21 mouse cellular contexts compared by ENCODE assay signal in the genomic region with DNA sequence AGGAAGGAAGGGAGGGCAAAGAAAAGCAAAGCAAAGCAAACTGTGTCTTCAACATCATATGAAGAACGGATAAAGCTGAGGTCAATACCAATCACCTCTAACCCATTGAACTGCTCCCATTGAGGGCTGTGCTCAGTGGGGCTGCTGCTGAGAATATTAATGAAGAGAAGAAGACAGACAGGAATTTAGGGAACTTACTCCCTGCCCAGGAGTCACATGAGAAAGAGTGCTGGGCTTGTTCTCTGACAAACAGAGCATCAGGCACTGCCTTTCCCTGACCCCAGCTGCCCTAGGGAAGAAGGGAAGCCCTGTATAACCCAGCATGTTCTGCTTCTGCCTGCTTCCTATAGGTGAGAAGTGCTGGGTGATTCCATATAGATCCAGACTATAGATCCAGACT.
DNase-seq lines count a peak whose midpoint lies in the region; ATAC-seq lines count a peak whose summit lies in the region.
"Had no signal": no experiment of that assay in that cellular context is flagged by ENCODE, and none has a peak within 500 bp of the region (broad histone marks: within the 10 kb centered on the region; RNA-seq: fewer than 3 reads in every experiment).

No protein-coding gene starts in this region.

- DNase-seq in frontal cortex, postnatal 14 days (ENCODE audit: low spot score in 2 of 2): no peak
- no peak for DNase-seq in limb, embryonic 10.5 days (ENCODE audit: low spot score)
- peak; percentile 69 for DNase-seq in brain, adult 2 months (ENCODE audit: low read depth, low spot score)
- DNase-seq: adrenal gland, adult 8-10 months; adrenal gland, postnatal 36 days; cerebellum, adult 11 months; cerebellum, adult 9-10 months; cerebellum, postnatal 36 days; gastrocnemius, postnatal 10 days; heart, adult 2 months; heart, postnatal 14 days had no signal

- no peak overlapping the region for H3K4me3 ChIP-seq in limb, embryonic 12.5 days (replicated peaks)
- H3K4me3 ChIP-seq in limb, embryonic 10.5 days: no peak overlapping the region
- H3K4me3 ChIP-seq: embryonic facial prominence, embryonic 13.5 days; heart, adult 2 months; heart, embryonic 15.5 days; hindbrain, embryonic 15.5 days had no signal

- no peak overlapping the region for H3K4me2 ChIP-seq in limb, embryonic 12.5 days
- H3K4me2 ChIP-seq: embryonic facial prominence, embryonic 13.5 days; heart, embryonic 11.5 days; heart, embryonic 15.5 days; hindbrain, embryonic 15.5 days had no signal

- ATAC-seq in frontal cortex, adult (ENCODE audit: low TSS enrichment): 0 out of 2 replicates have a peak, but pooled peaks have one; percentile 20
- no peak for ATAC-seq in limb, embryonic 12.5 days (ENCODE audit: insufficient number of reproducible peaks, insufficient read depth, low FRiP score, low TSS enrichment, low read depth)
- peak; percentile 15; the same call in 1 of the 2 replicates for ATAC-seq in megakaryocyte progenitor cell, adult 5-6 weeks (replicated peaks; ENCODE audit: poor library complexity)
- no peak for ATAC-seq in erythroblast, adult 5-6 weeks (replicated peaks; ENCODE audit: low FRiP score, poor library complexity, severe bottlenecking)
- ATAC-seq: forebrain, embryonic 14.5 days; intestine, embryonic 16.5 days had no signal

- no peaks in the 10 kb centered on the region for H3K27me3 ChIP-seq in limb, embryonic 12.5 days
- no peaks in the 10 kb centered on the region for H3K27me3 ChIP-seq in limb, embryonic 10.5 days (ENCODE audit: low read depth, poor library complexity, severe bottlenecking)
- H3K27me3 ChIP-seq: embryonic facial prominence, embryonic 13.5 days; heart, embryonic 15.5 days; hindbrain, embryonic 15.5 days had no signal

- H3K4me1 ChIP-seq in limb, embryonic 12.5 days (replicated peaks): peaks cover 10% of the 10 kb centered on the region
- H3K4me1 ChIP-seq in limb, embryonic 10.5 days: peaks cover 9% of the 10 kb centered on the region
- H3K4me1 ChIP-seq: heart, embryonic 15.5 days had no signal

- WGBS in limb, embryonic 12.5 days: 68% methylated on average over 1 of the region's 1 CpGs
- 84% methylated on average over 1 of the region's 1 CpGs for WGBS in limb, embryonic 10.5 days

- H3K9ac ChIP-seq in limb, embryonic 12.5 days (replicated peaks): no peak overlapping the region
- H3K9ac ChIP-seq: embryonic facial prominence, embryonic 13.5 days; heart, embryonic 15.5 days; hindbrain, embryonic 15.5 days had no signal

- H3K9me3 ChIP-seq in limb, embryonic 12.5 days: no peaks in the 10 kb centered on the region
- H3K9me3 ChIP-seq in limb, embryonic 10.5 days (replicated peaks): no peaks in the 10 kb centered on the region
- H3K9me3 ChIP-seq: embryonic facial prominence, embryonic 13.5 days; heart, embryonic 15.5 days; hindbrain, embryonic 15.5 days had no signal

- no peaks in the 10 kb centered on the region for H3K36me3 ChIP-seq in limb, embryonic 12.5 days
- H3K36me3 ChIP-seq in limb, embryonic 10.5 days: no peaks in the 10 kb centered on the region
- H3K36me3 ChIP-seq: embryonic facial prominence, embryonic 13.5 days; heart, embryonic 15.5 days; hindbrain, embryonic 15.5 days had no signal

- H3K27ac ChIP-seq in limb, embryonic 12.5 days: 0 out of 2 replicates have a peak overlapping the region, but pooled peaks have one; percentile 17
- no peak overlapping the region for H3K27ac ChIP-seq in limb, embryonic 10.5 days
- H3K27ac ChIP-seq: embryonic facial prominence, embryonic 13.5 days; heart, adult 2 months; heart, embryonic 15.5 days; hindbrain, embryonic 15.5 days had no signal

Comparison
In these comparisons a context has a peak if more than half of its experiments do, and no peak if none do; other contexts are left out.
1. ATAC-seq: peak in frontal cortex, adult (single experiment) and megakaryocyte progenitor cell, adult 5-6 weeks (single experiment); none in limb, embryonic 12.5 days (single experiment) and erythroblast, adult 5-6 weeks (single experiment).